Mouse (Mus musculus) small intestine, adult 2 months (tissue): ENCODE data around the gene Acsbg2.

Experiments used
- CTCF ChIP-seq: fragments of 200-500 bp; IDR thresholded peaks from 2 replicates; pipeline ENCODE4 v1.5.1; 2012; ENCODE audit warnings: low read depth, mild to moderate bottlenecking, control low read depth, inconsistent platforms, low read length, moderate library complexity, mixed read lengths; ENCODE audit not compliant: insufficient replicate concordance, insufficient read length; ENCODE audit errors: extremely low read depth
- POLR2A ChIP-seq: fragments of 200-500 bp; IDR thresholded peaks from 2 replicates; pipeline ENCODE4 v1.6.1; 2012; ENCODE audit warnings: low read depth, mild to moderate bottlenecking, control low read depth, inconsistent platforms, low read length, moderate library complexity

DNA sequence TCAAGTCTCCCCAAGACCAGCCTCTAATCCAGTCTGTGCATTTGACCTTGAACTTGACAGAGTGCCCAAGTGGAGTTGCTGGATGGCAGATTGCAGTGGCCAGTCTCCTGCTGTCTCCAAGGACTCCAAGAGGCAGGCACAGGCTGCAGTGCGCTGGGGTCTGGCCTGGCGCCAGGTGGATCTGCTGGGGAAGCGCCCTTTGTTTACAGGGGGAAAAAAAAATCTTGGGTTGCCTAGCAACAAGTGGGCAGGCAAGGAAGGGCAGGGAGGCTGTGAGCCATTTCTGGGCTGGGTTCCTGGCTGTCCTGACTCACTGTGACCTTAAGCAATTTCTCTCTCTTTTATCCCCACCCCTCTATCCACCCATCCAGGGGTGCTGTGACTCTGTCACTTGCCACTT is 64.0 kb downstream of the Acsbg2 start:
- TF ChIP-seq CTCF (no peak), POLR2A (no peak)
